Mouse (Mus musculus) brown adipose tissue, adult 24 weeks (tissue): Measurements from ENCODE around the gene Krtap3-3. TPM values are rescaled to one million over a fixed set of nuclear protein-coding genes. Genes with fewer than 3 reads are reported as not detected.
"Not testable (repeated sequence)": the region's sequence is repeated elsewhere in the genome, so short reads cannot be mapped to it uniquely, and the experiment has no call there.

Experiments used
- H3K27ac ChIP-seq: fragments of 200-500 bp; replicated peaks from 2 replicates; pipeline ENCODE4 v1.5.1; 2012; ENCODE audit warnings: low read depth, mild to moderate bottlenecking, low read length
- H3K4me1 ChIP-seq: fragments of 200-500 bp; 2 replicates; pipeline ENCODE4 v1.6.1; 2012; ENCODE audit warnings: low read length, mixed read lengths; ENCODE audit not compliant: control insufficient read depth, insufficient read depth, insufficient read length
- H3K4me3 ChIP-seq: fragments of 200-500 bp; 2 replicates; pipeline ENCODE4 v1.5.1; 2012; ENCODE audit warnings: low read depth, mild to moderate bottlenecking, low read length, moderate library complexity; ENCODE audit not compliant: insufficient read depth
- polyA plus RNA-seq: library from polyadenylated mRNA; stranded (reverse); fragments of >200 nt; gene quantifications from 2 replicates; pipeline ENCODE4 v1.2.4, GENCODE M21; 2012; ENCODE audit not compliant: missing spikeins, insufficient read depth, insufficient read length

Gene Krtap3-3
- not detected in 2 replicates for polyA plus RNA-seq

GRCm38 (mm10) chr11:99550765-99551164, at the start of gene Krtap3-3:
Krtap3-3 (minus strand) TSS chr11:99550865.
- no peak within 1 kb of the TSS for H3K4me3 ChIP-seq
- H3K4me1 ChIP-seq: no peaks in the 10 kb centered on the region
- no peak within 1 kb of the TSS for H3K27ac ChIP-seq

GRCm38 (mm10) chr11:99597742-99598141, 47.1 kb upstream of the Krtap3-3 start, which contains the start of gene Krtap9-3:
Krtap9-3 (minus strand) TSS chr11:99598105.
- H3K4me1 ChIP-seq, H3K27ac ChIP-seq, H3K4me3 ChIP-seq: not testable (repeated sequence)

GRCm38 (mm10) chr11:99590981-99591380, 40.3 kb upstream of the Krtap3-3 start, which contains the start of gene Krtap1-3:
Krtap1-3 (minus strand) TSS chr11:99591339.
- no peak within 1 kb of the TSS for H3K27ac ChIP-seq
- H3K4me3 ChIP-seq: no peak within 1 kb of the TSS
- H3K4me1 ChIP-seq: no peaks in the 10 kb centered on the region

DNA sequence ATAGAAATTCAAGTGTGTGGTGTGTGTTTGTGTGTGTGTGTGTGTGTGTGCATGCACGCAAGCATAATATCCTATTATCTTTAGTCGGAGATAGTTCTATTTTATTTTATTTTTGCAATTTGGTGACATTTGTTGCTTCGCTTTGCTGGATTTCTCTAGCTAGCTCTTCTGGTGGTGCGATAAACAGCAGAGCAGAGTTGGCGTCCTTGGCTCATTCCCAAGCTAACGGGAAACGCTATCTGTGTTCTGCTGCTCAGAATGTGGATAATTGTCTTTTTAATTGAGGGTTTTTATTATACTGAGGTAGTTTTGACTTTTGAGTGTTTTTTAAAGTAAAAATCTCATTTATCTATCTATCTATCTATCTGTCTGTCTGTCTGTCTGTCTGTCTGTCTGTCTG, 34.4 kb upstream of the Krtap3-3 start:
- H3K4me3 ChIP-seq: no peak overlapping the region
- H3K4me1 ChIP-seq: no peaks in the 10 kb centered on the region
- no peak overlapping the region for H3K27ac ChIP-seq

DNA sequence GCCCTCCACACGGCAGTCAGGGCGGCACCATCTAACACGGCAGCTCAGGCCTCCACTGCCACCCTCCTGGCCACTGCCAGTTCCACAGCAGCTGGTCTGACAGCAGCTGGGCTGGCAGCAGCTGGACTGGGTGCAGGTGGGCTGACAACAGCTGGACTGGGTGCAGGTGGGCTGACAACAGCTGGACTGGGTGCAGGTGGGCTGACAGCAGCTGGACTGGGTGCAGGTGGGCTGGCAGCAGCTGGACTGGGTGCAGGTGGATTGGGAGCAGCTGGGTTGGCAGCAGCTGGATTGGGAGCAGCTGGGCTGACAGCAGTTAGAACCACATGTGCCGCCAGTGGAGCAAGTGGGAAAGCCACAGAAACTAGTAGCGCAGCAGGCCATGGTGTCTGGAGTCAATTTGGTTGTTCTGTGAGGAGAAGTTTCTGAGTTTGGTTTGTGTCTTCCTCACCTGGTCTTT, 32.6 kb upstream of the Krtap3-3 start, which contains the start of gene Krtap1-4:
TSS of gene Krtap1-4 (minus strand) at position 410 of the 460 bp plus-strand sequence.
- no peak within 1 kb of the TSS for H3K27ac ChIP-seq
- no peak within 1 kb of the TSS for H3K4me3 ChIP-seq
- no peaks in the 10 kb centered on the region for H3K4me1 ChIP-seq

GRCm38 (mm10) chr11:99581564-99581963, 30.9 kb upstream of the Krtap3-3 start:
- Histone ChIP-seq H3K27ac (no peak overlapping the region), H3K4me1 (no peaks in the 10 kb centered on the region), H3K4me3 (no peak overlapping the region)

- Histone ChIP-seq H3K4me1 (no peaks in the 10 kb centered on the region), H3K27ac (no peak overlapping the region), H3K4me3 (no peak overlapping the region)
Measured at GRCm38 (mm10) chr11:99581051-99581450, 30.4 kb upstream of the Krtap3-3 start.

DNA sequence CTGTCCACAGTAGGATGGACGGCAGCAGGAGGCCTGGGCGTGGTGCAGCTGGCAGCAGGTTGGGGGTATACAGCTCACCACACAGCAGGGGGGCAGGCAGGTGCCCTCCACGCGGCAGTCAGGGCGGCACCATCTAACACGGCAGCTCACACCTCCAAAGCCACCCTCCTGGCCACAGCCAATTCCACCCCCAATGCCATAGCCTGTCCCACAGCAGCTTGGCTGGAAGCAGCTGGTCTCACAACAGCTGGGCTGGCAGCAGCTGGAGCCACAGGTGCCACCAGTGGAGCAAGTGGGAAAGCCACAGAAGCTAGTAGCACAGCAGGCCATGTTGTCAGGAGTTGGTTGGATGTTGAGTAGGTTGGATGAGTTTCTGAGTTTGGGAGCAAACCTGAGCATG, 30.0 kb upstream of the Krtap3-3 start, which contains the start of gene Krtap1-5:
TSS of gene Krtap1-5 (minus strand) at position 381 of the 400 bp plus-strand sequence.
- Histone ChIP-seq H3K4me1 (no peaks in the 10 kb centered on the region), H3K27ac (no peak within 1 kb of the TSS), H3K4me3 (no peak within 1 kb of the TSS)

GRCm38 (mm10) chr11:99574106-99574505, 23.4 kb upstream of the Krtap3-3 start:
- Histone ChIP-seq H3K4me3 (no peak overlapping the region), H3K27ac (no peak overlapping the region), H3K4me1 (no peaks in the 10 kb centered on the region)

DNA sequence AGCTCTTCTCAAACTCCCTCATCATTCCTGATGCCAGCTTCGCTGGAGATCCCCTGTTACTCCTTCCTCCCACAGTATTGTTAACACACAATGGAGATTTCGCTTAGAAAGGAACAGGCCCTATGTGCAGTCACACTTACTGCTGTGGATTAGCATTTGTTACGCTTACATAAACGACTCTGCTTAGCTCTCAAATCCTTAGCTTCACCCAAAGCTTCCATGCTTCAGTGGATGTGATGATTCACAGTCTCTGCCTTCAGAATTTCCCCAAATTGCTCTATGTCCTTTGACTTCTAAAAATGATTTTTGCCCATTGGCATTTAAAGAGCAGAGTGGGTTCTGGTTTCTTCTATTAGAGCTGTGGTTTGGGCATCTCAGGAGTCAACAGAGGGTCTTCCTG, 22.5 kb upstream of the Krtap3-3 start:
- Histone ChIP-seq H3K4me1 (no peaks in the 10 kb centered on the region), H3K27ac (no peak overlapping the region), H3K4me3 (no peak overlapping the region)

- Histone ChIP-seq H3K4me1 (no peaks in the 10 kb centered on the region), H3K4me3 (no peak within 1 kb of the TSS), H3K27ac (no peak within 1 kb of the TSS)
Measured at GRCm38 (mm10) chr11:99566530-99566929, 15.9 kb upstream of the Krtap3-3 start, which contains the start of gene Krtap3-1. Krtap3-1 (minus strand) TSS chr11:99566630.

DNA sequence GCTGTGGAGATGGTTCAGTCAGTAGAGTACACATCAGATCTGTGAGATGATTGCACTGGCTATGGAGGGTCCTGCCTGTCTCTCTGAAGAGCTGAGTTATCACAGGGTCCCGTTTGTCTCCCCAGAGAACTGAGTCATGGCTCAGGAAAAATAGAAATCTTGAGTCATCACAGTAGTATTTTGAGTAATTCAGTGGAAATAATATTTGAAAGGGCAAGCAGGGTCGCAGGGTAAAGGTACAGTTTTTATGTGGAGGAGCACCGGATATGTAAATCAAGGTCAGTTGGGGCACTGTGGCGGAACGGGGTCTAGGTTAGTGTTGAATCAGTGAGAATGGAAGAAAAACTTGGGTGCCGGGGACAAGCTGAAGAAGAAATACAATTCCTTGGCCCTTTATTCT, 11.9 kb upstream of the Krtap3-3 start:
- Histone ChIP-seq H3K4me1 (no peaks in the 10 kb centered on the region), H3K4me3 (no peak overlapping the region), H3K27ac (no peak overlapping the region)

DNA sequence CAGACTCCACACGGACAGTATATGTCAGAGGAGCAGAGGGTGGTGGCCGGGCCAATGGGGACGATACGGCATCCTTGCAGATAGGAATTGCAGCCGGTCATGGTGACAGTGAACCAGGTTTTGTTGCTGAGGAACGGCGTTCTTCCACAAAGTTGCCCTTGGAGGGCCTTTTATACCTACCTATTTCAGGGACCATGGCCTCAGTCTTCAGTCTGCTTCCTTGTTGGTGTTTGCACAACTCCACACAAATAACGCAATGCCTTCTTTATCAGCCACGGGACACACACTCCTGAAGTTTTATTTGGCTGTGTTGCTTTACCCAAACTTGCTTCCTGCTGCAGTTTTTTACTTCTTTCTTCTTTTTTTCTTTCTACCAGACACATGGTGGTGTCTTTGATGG, 8.7 kb upstream of the Krtap3-3 start, which contains the start of gene Gm11939:
TSS of gene Gm11939 (minus strand) at position 101 of the 400 bp plus-strand sequence.
- H3K27ac ChIP-seq: no peak within 1 kb of the TSS
- H3K4me3 ChIP-seq: no peak within 1 kb of the TSS
- H3K4me1 ChIP-seq: no peaks in the 10 kb centered on the region

DNA sequence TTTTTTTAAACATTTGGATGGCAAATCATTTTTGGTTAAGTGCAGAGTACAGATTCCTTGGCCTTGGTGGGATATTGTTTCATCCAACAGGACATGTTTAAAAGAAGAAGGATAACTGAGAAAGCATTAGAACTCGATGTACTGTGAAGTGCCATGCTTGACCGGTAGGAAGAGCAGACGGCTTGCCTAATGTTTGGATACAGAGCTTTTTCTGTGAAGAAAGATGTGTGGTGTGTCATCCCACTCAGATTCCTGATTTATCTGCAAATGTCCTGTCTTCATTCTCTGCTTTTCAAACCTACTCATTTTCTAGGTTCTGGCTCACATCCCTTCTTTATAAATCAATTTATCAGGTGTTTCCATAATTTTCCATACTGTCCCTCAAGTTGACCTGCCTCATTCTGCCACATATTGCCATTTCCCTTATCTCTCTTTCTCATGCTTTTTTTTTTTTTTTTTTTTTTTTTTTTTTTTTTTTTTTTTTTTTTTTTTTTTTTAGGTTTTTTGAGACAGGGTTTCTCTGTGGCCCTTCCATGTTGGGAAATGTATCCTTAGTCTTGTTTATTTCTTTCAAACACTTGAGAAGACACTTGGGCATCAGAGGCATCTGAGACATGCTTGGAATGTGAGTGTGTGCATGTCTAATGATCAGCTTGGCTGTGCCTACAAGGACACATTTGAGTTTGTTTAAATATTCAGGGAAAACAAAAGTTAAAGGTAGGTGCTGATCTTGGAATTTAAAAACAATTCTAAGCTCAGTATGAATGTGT, 7.5 kb upstream of the Krtap3-3 start:
- Histone ChIP-seq H3K4me1 (no peaks in the 10 kb centered on the region), H3K4me3 (no peak overlapping the region), H3K27ac (no peak overlapping the region)

DNA sequence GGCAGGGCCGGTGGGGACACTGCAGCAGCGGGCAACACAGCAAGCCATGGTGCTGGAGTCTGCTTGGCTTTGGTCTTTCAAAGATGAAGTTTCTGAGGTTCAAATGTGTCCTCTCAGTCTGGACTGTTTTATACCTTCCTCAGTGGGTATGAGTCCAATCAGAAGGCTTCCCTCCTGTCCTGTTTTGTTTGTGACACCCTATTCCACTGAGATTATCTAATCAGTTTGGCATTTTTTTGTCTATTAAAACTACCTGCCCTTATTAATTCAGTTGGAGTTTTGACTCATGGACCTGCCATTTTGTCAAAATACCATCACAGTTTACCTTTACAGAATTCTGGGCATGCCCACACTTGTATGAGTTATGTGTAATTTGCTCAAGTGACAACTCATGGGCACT, 6.1 kb upstream of the Krtap3-3 start, which contains the start of gene Krtap3-2:
TSS of gene Krtap3-2 (minus strand) at position 101 of the 400 bp plus-strand sequence.
- Histone ChIP-seq H3K4me1 (no peaks in the 10 kb centered on the region), H3K27ac (no peak within 1 kb of the TSS), H3K4me3 (no peak within 1 kb of the TSS)

DNA sequence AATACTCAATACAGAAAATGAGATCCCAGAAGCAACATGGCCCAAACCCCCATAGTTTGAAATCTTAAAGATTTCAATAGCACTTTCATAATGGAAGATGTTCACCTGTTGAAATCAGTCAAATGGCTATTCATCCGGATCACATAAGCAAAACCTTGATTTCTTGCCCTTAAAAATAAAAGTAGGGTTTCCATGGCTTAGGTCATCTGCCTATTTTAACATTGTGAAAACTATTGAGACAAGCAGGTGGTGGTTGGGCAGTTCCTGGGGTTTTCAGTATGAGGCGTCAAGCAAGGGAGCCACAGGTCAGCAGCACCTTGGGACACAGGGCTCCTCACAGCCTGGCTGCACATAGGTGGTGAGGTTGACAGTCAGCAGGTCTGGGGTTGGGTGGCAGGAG, 5.5 kb upstream of the Krtap3-3 start:
- H3K4me3 ChIP-seq: no peak overlapping the region
- no peak overlapping the region for H3K27ac ChIP-seq
- no peaks in the 10 kb centered on the region for H3K4me1 ChIP-seq
